Mouse (Mus musculus): ENCODE data around the gene Sucla2. TPM values are rescaled to one million over a fixed set of nuclear protein-coding genes. Genes with fewer than 3 reads are reported as not detected.

Sucla2 gene
- polyA plus RNA-seq, 1 experiment, result 91.0 TPM

- Histone ChIP-seq H3K9ac (ENCODE audit: low read depth, poor library complexity, severe bottlenecking) (no peak overlapping the region), H3K4me1 (ENCODE audit: control insufficient read depth, insufficient read depth, low read length) (no peaks in the 10 kb centered on the region), H3K36me3 (ENCODE audit: control insufficient read depth, insufficient read depth, low read length, poor library complexity, severe bottlenecking) (no peaks in the 10 kb centered on the region), H3K27me3 (ENCODE audit: control insufficient read depth, insufficient read depth, low read length, poor library complexity, severe bottlenecking) (no peaks in the 10 kb centered on the region), H3K27ac (ENCODE audit: insufficient read depth, low read length) (no peak overlapping the region), H3K4me3 (ENCODE audit: low read depth, low read length) (no peak overlapping the region), H3K9me3 (replicated peaks; ENCODE audit: control insufficient read depth, insufficient read depth, low read length, poor library complexity, severe bottlenecking) (no peaks in the 10 kb centered on the region)
- TF ChIP-seq POLR2A (IDR thresholded peaks at IDR 0.05; ENCODE audit: insufficient read depth, low read length), result no peak
These were observed 23.8 kb upstream of the Sucla2 start for GRCm38 (mm10) chr14:73501283-73501682.

GRCm38 (mm10) chr14:73501721-73502120, 23.4 kb upstream of the Sucla2 start:
- H3K36me3 ChIP-seq (ENCODE audit: control insufficient read depth, insufficient read depth, low read length, poor library complexity, severe bottlenecking), result no peaks in the 10 kb centered on the region
- no peak for TF ChIP-seq EP300 (IDR thresholded peaks at IDR 0.05; ENCODE audit: insufficient read depth, low read depth, low read length)
- TF ChIP-seq CTCF (IDR thresholded peaks at IDR 0.05; ENCODE audit: low read depth, low read length), result no peak
- TF ChIP-seq POLR2A (IDR thresholded peaks at IDR 0.05; ENCODE audit: insufficient read depth, low read length), result no peak
- no peaks in the 10 kb centered on the region for H3K9me3 ChIP-seq (replicated peaks; ENCODE audit: control insufficient read depth, insufficient read depth, low read length, poor library complexity, severe bottlenecking)
- H3K9ac ChIP-seq (ENCODE audit: low read depth, poor library complexity, severe bottlenecking), result no peak overlapping the region
- no peaks in the 10 kb centered on the region for H3K4me1 ChIP-seq (ENCODE audit: control insufficient read depth, insufficient read depth, low read length)
- no peak overlapping the region for H3K27ac ChIP-seq (ENCODE audit: insufficient read depth, low read length)
- H3K27me3 ChIP-seq (ENCODE audit: control insufficient read depth, insufficient read depth, low read length, poor library complexity, severe bottlenecking), result no peaks in the 10 kb centered on the region
- H3K4me3 ChIP-seq (ENCODE audit: low read depth, low read length), result no peak overlapping the region

GRCm38 (mm10) chr14:73502591-73503184, 22.4 kb upstream of the Sucla2 start:
- TF ChIP-seq CTCF (IDR thresholded peaks at IDR 0.05; ENCODE audit: low read depth, low read length), result no peak
- no peak for TF ChIP-seq POLR2A (IDR thresholded peaks at IDR 0.05; ENCODE audit: insufficient read depth, low read length)
- TF ChIP-seq EP300 (IDR thresholded peaks at IDR 0.05; ENCODE audit: insufficient read depth, low read depth, low read length), result no peak
- H3K36me3 ChIP-seq (ENCODE audit: control insufficient read depth, insufficient read depth, low read length, poor library complexity, severe bottlenecking), result no peaks in the 10 kb centered on the region
- H3K27ac ChIP-seq (ENCODE audit: insufficient read depth, low read length), result no peak overlapping the region
- no peak overlapping the region for H3K9ac ChIP-seq (ENCODE audit: low read depth, poor library complexity, severe bottlenecking)
- no peaks in the 10 kb centered on the region for H3K4me1 ChIP-seq (ENCODE audit: control insufficient read depth, insufficient read depth, low read length)
- no peaks in the 10 kb centered on the region for H3K9me3 ChIP-seq (replicated peaks; ENCODE audit: control insufficient read depth, insufficient read depth, low read length, poor library complexity, severe bottlenecking)
- no peaks in the 10 kb centered on the region for H3K27me3 ChIP-seq (ENCODE audit: control insufficient read depth, insufficient read depth, low read length, poor library complexity, severe bottlenecking)
- no peak overlapping the region for H3K4me3 ChIP-seq (ENCODE audit: low read depth, low read length)

- H3K27me3 ChIP-seq (ENCODE audit: control insufficient read depth, insufficient read depth, low read length, poor library complexity, severe bottlenecking), result no peaks in the 10 kb centered on the region
- TF ChIP-seq POLR2A (IDR thresholded peaks at IDR 0.05; ENCODE audit: insufficient read depth, low read length) (no peak), CTCF (IDR thresholded peaks at IDR 0.05; ENCODE audit: low read depth, low read length) (no peak), EP300 (IDR thresholded peaks at IDR 0.05; ENCODE audit: insufficient read depth, low read depth, low read length) (no peak)
These were observed 21.7 kb upstream of the Sucla2 start for GRCm38 (mm10) chr14:73503237-73503933.

GRCm38 (mm10) chr14:73506283-73506682, 18.8 kb upstream of the Sucla2 start:
- H3K36me3 ChIP-seq (ENCODE audit: control insufficient read depth, insufficient read depth, low read length, poor library complexity, severe bottlenecking), result no peaks in the 10 kb centered on the region
- H3K9me3 ChIP-seq (replicated peaks; ENCODE audit: control insufficient read depth, insufficient read depth, low read length, poor library complexity, severe bottlenecking), result no peaks in the 10 kb centered on the region
- H3K9ac ChIP-seq (ENCODE audit: low read depth, poor library complexity, severe bottlenecking), result no peak overlapping the region
- H3K27ac ChIP-seq (ENCODE audit: insufficient read depth, low read length), result no peak overlapping the region
- no peak for TF ChIP-seq EP300 (IDR thresholded peaks at IDR 0.05; ENCODE audit: insufficient read depth, low read depth, low read length)
- TF ChIP-seq CTCF (IDR thresholded peaks at IDR 0.05; ENCODE audit: low read depth, low read length), result no peak
- no peak for TF ChIP-seq POLR2A (IDR thresholded peaks at IDR 0.05; ENCODE audit: insufficient read depth, low read length)
- no peaks in the 10 kb centered on the region for H3K27me3 ChIP-seq (ENCODE audit: control insufficient read depth, insufficient read depth, low read length, poor library complexity, severe bottlenecking)
- no peak overlapping the region for H3K4me3 ChIP-seq (ENCODE audit: low read depth, low read length)
- H3K4me1 ChIP-seq (ENCODE audit: control insufficient read depth, insufficient read depth, low read length), result no peaks in the 10 kb centered on the region

More at GRCm38 (mm10) chr14:73503237-73503933, 21.7 kb upstream of the Sucla2 start:
- Histone ChIP-seq H3K9me3 (replicated peaks; ENCODE audit: control insufficient read depth, insufficient read depth, low read length, poor library complexity, severe bottlenecking) (no peaks in the 10 kb centered on the region), H3K36me3 (ENCODE audit: control insufficient read depth, insufficient read depth, low read length, poor library complexity, severe bottlenecking) (no peaks in the 10 kb centered on the region), H3K27ac (ENCODE audit: insufficient read depth, low read length) (no peak overlapping the region), H3K9ac (ENCODE audit: low read depth, poor library complexity, severe bottlenecking) (no peak overlapping the region), H3K4me1 (ENCODE audit: control insufficient read depth, insufficient read depth, low read length) (no peaks in the 10 kb centered on the region), H3K4me3 (ENCODE audit: low read depth, low read length) (no peak overlapping the region)

GRCm38 (mm10) chr14:73507200-73507599, 17.9 kb upstream of the Sucla2 start:
- H3K27ac ChIP-seq (ENCODE audit: insufficient read depth, low read length), result no peak overlapping the region
- TF ChIP-seq EP300 (IDR thresholded peaks at IDR 0.05; ENCODE audit: insufficient read depth, low read depth, low read length), result no peak
- no peak for TF ChIP-seq CTCF (IDR thresholded peaks at IDR 0.05; ENCODE audit: low read depth, low read length)
- no peak for TF ChIP-seq POLR2A (IDR thresholded peaks at IDR 0.05; ENCODE audit: insufficient read depth, low read length)
- peaks cover 5% of the 10 kb centered on the region; the same call in 1 of the 2 replicates for H3K36me3 ChIP-seq (ENCODE audit: control insufficient read depth, insufficient read depth, low read length, poor library complexity, severe bottlenecking)
- H3K4me1 ChIP-seq (ENCODE audit: control insufficient read depth, insufficient read depth, low read length), result no peaks in the 10 kb centered on the region
- no peaks in the 10 kb centered on the region for H3K9me3 ChIP-seq (replicated peaks; ENCODE audit: control insufficient read depth, insufficient read depth, low read length, poor library complexity, severe bottlenecking)
- no peak overlapping the region for H3K4me3 ChIP-seq (ENCODE audit: low read depth, low read length)
- H3K27me3 ChIP-seq (ENCODE audit: control insufficient read depth, insufficient read depth, low read length, poor library complexity, severe bottlenecking), result no peaks in the 10 kb centered on the region
- H3K9ac ChIP-seq (ENCODE audit: low read depth, poor library complexity, severe bottlenecking), result no peak overlapping the region
